Mouse (Mus musculus): ENCODE measurements around the gene Arpc2. TPM values are rescaled to one million over a fixed set of nuclear protein-coding genes. Genes with fewer than 3 reads are reported as not detected.

Gene Arpc2
- polyA plus RNA-seq, 1 experiment from 2014 or later = 356 TPM

- 0 out of 2 replicates have a peak, but pooled peaks have one; percentile 53 for ATAC-seq (ENCODE audit: low FRiP score)
- Histone ChIP-seq H3K9me3 (no peaks in the 10 kb centered on the region), H3K36me3 (replicated peaks) (no peaks in the 10 kb centered on the region), H3K4me2 (no peak overlapping the region), H3K4me1 (no peaks in the 10 kb centered on the region), H3K9ac (no peak overlapping the region), H3K27ac (no peak overlapping the region), H3K4me3 (replicated peaks) (no peak overlapping the region), H3K27me3 (no peaks in the 10 kb centered on the region)
- WGBS = 6% methylated on average over 3 of the region's 3 CpGs
These were observed 77.3 kb downstream of the Arpc2 start for GRCm38 (mm10) chr1:74313049-74313692.

- H3K4me3 ChIP-seq (replicated peaks) = no peak overlapping the region
- H3K9ac ChIP-seq = no peak overlapping the region
- no peak overlapping the region for H3K4me2 ChIP-seq
- H3K9me3 ChIP-seq = no peaks in the 10 kb centered on the region
- no peak for ATAC-seq (ENCODE audit: low FRiP score)
- no peaks in the 10 kb centered on the region for H3K4me1 ChIP-seq
- H3K27me3 ChIP-seq = no peaks in the 10 kb centered on the region
- no peaks in the 10 kb centered on the region for H3K36me3 ChIP-seq (replicated peaks)
- H3K27ac ChIP-seq = no peak overlapping the region
- WGBS = 90% methylated on average over 3 of the region's 3 CpGs
These were observed 78.9 kb downstream of the Arpc2 start for GRCm38 (mm10) chr1:74314796-74315195.

DNA sequence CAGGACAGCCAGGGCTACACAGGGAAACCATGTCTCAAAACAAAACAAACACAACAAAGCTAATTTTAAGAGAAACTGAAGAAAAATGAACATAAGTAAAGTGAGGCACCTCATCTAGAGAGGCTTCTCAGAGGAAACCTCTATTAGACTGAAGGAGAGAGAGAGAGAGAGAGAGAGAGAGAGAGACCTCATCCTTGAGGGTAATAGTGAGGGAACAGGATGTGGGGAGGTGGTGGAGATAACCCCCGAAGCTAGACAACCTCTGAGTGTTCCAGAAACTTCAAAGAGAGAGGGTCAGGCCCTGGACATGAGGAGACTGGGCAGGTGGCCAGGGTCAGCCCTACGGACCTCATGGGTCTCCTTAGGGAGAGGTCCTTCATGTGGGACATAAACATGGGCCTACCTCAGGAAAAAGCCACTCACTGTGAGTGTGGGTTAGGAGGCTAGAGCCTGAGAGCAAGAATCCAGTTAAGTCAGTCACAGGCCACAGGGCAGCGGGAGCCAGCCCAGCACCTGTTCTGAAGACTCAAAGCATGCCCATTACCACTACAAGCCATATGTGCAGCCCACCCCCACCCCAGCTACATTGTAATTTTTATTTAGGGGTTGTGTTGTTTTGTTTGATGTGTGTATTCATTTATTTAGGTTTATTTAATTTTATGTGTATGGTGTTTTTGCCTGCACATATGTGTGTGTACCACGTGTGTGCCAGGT, 80.4 kb downstream of the Arpc2 start:
- Histone ChIP-seq H3K9ac (no peak overlapping the region), H3K4me2 (no peak overlapping the region), H3K36me3 (replicated peaks) (no peaks in the 10 kb centered on the region), H3K27ac (no peak overlapping the region), H3K27me3 (no peaks in the 10 kb centered on the region), H3K4me3 (replicated peaks) (no peak overlapping the region), H3K4me1 (no peaks in the 10 kb centered on the region), H3K9me3 (no peaks in the 10 kb centered on the region)
- 83% methylated on average over 4 of the region's 4 CpGs for WGBS
- ATAC-seq (ENCODE audit: low FRiP score) = no peak

MicroRNAs encoded within 50 kb of the gene (microRNA counts, 519-probe panel; counts per million panel counts)
- not detected for microRNA mmu-miR-1928

Small RNA genes lying within 50 kb of the gene (microRNA-seq; reads per million reads assigned to microRNA genes)
- gene Mir1928 = not detected

Other genes with a start within 250 kb of the Arpc2 start
- 13.0 and 15.9 TPM in 2 replicates for gene Tns1, start 111.6 kb upstream of the Arpc2 start, polyA plus RNA-seq (2016; fragmentation: Nextera tagmentation; extraction: Ambion mirVana)
- 0.24 and 0.33 TPM in 2 replicates for gene Rufy4, start 110.5 kb upstream of the Arpc2 start, polyA plus RNA-seq (2016; fragmentation: Nextera tagmentation; extraction: Ambion mirVana)
- gene Cxcr2, start 82.1 kb upstream of the Arpc2 start, polyA plus RNA-seq (2016; fragmentation: Nextera tagmentation; extraction: Ambion mirVana) = 0.14 TPM in 1 of 2 replicates, not detected in the other
- not detected in 2 replicates for gene Cxcr1, start 41.5 kb upstream of the Arpc2 start, polyA plus RNA-seq (2016; fragmentation: Nextera tagmentation; extraction: Ambion mirVana)
- 0.18 and 0.29 TPM in 2 replicates for gene Gpbar1, start 42.5 kb downstream of the Arpc2 start, polyA plus RNA-seq (2016; fragmentation: Nextera tagmentation; extraction: Ambion mirVana)
- 184 and 190 TPM in 2 replicates for gene Aamp, start 48.7 kb downstream of the Arpc2 start, polyA plus RNA-seq (2016; fragmentation: Nextera tagmentation; extraction: Ambion mirVana)
- gene Pnkd, start 48.8 kb downstream of the Arpc2 start, polyA plus RNA-seq (2016; fragmentation: Nextera tagmentation; extraction: Ambion mirVana) = 87.5 and 88.9 TPM in 2 replicates
- 6.7 and 7.9 TPM in 2 replicates for gene Tmbim1, start 69.5 kb downstream of the Arpc2 start, polyA plus RNA-seq (2016; fragmentation: Nextera tagmentation; extraction: Ambion mirVana)
- 0.60 and 1.1 TPM in 2 replicates for gene Catip, start 126.0 kb downstream of the Arpc2 start, polyA plus RNA-seq (2016; fragmentation: Nextera tagmentation; extraction: Ambion mirVana)
- gene Slc11a1, start 139.1 kb downstream of the Arpc2 start, polyA plus RNA-seq (2016; fragmentation: Nextera tagmentation; extraction: Ambion mirVana) = 1.3 and 1.7 TPM in 2 replicates
- 33.1 and 33.3 TPM in 2 replicates for gene Ctdsp1, start 155.4 kb downstream of the Arpc2 start, polyA plus RNA-seq (2016; fragmentation: Nextera tagmentation; extraction: Ambion mirVana)
- 0.29 and 0.32 TPM in 2 replicates for gene Vil1, start 173.3 kb downstream of the Arpc2 start, polyA plus RNA-seq (2016; fragmentation: Nextera tagmentation; extraction: Ambion mirVana)

Measured in forebrain, embryonic 12.5 days (tissue).